Mouse (Mus musculus) heart, postnatal 14 days (tissue): ENCODE data around the gene Tgm2. TPM values are rescaled to one million over a fixed set of nuclear protein-coding genes. Genes with fewer than 3 reads are reported as not detected.
A peak's percentile ranks its signal among the peaks of the same experiment; 100 is the strongest.

ENCODE experiments used
- DNase-seq, 2 experiments: peaks; one replicate each; pipeline ENCODE4 v3.0.0; 2021 to 2022
- intact Hi-C: fragments of 180-260 bp; cut with DNase I; formaldehyde crosslinking; loops from one replicate; pipeline ENCODE4 v1.15.1; 2025
- total RNA-seq, 2 experiments: library from RNA; stranded (reverse); gene quantifications; 2 replicates each; pipeline ENCODE4 v1.2.3; 2021

Tgm2 gene
- total RNA-seq, 2 experiments from 2014 or later: 181 to 209 TPM

- no peak for DNase-seq
- intact Hi-C loops: no loop called here
Observed at GRCm38 (mm10) chr2:158120211-158120610, 26.0 kb downstream of the Tgm2 start.

DNA sequence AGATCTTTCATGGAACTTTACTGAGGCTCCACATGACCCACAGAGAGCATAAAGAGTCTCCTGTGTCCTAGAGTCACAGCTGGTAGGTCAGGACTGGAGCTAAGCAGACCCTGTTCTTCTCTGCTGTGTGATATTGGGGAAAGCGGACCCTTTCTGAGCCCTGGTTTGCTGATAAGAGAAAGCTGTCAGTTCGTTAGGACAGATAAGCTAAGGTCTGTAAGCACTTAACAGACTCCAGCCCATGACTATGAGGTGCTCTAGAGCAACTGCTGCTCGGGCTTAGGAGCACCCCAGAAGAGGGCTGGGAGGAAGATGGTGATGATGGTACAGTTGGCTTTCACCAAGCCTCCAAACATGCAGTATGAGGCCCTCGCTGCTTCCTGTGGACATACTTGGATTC is 27.1 kb downstream of the Tgm2 start:
- no peak for DNase-seq
- intact Hi-C loops: no loop called here

DNA sequence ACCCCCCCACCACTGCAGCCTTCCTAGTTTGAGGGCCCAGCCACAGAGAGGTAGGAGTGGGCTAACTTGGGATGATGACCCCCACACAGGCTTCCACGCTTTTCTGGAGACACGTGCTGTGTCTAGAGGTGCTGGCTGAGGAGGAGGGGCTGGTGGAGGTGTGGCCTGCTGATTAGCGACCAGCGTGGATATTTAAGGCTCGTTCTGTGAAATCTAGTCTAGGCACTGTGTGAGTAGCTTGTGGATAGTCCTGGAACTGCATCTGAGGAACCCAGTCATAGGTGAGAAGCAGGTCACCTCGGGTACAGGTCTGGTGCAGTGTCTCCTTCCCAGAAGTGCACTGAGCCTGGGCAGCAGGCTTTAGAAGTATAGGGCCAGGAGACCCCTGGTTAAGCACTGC is 29.6 kb downstream of the Tgm2 start:
- DNase-seq: no peak
- intact Hi-C loops: no loop called here

- DNase-seq: no peak
- intact Hi-C loops: no loop called here
Observed at GRCm38 (mm10) chr2:158115838-158116453, 30.3 kb downstream of the Tgm2 start.

- intact Hi-C loops: no loop called here
- no peak for DNase-seq
Observed at GRCm38 (mm10) chr2:158114931-158115330, 31.3 kb downstream of the Tgm2 start.

DNA sequence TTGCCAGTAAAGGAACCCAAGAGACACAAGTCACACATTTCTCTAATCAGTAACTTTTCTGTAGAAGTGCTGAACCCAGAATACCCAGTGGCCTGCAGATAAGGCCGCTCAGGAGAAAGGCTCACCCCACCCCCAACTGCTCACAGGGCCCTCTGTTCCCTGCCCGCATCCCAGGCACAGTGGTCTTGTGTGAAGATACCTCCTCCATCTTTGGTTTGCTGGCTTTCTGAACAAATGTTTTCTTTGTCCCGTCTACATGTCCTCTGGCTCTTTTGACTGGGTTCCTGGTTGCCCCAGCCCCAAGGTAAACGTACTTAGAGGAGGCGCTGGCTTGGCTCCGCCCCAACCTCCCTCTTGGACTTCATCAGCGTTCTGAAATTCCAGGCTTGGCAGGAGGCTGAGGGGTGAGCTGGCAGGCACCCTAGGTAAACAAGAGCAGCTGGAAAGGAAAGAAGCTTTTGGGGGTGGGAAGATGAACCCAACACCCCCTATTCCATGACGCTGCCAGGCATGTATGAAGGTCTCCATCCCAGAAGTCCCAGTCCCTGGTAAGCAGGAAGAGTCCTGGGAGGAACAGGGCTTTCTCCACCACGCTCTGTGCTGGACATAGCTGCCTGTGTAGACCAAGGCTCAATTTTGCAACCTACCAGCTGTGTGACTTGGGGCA is 32.5 kb downstream of the Tgm2 start:
- DNase-seq: peak; percentile 77 to 88
- intact Hi-C loops: no loop called here

- peak in 1 of 2 experiments; percentile 34 for DNase-seq
- intact Hi-C loops: no loop called here
Observed at GRCm38 (mm10) chr2:158109516-158109915, 36.7 kb downstream of the Tgm2 start.

- intact Hi-C loops: loop anchor here (1.0 to 2.0 kb wide), 3 partner anchors 39 to 97 kb away; partner anchors contain the start of gene Tgm2
- DNase-seq: peak; percentile 65 to 75
Observed at GRCm38 (mm10) chr2:158106947-158107587, 39.2 kb downstream of the Tgm2 start.

DNA sequence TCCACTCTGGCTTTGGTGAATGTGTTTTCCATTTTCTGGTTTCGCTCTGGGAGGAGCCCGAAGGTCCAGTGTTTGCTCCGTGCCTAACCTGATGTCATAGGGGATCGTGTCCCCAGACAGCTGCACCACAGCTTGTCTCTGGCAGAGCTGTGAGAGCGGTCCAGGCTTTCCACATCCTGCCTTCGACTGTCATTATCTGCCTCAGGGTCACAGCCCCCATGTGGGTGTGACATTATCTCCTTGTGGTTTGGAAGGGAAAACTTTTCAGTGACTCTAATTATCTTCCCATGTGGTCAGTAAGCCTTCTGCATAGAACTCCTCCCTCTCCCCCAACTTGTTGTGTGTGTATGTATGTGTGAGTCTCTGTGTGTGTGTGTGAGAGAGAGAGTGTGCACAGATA is 40.6 kb downstream of the Tgm2 start:
- intact Hi-C loops: loop anchor here (2.0 kb wide), 1 partner anchor 75 kb away; no protein-coding TSS in a partner anchor
- DNase-seq: no peak

DNA sequence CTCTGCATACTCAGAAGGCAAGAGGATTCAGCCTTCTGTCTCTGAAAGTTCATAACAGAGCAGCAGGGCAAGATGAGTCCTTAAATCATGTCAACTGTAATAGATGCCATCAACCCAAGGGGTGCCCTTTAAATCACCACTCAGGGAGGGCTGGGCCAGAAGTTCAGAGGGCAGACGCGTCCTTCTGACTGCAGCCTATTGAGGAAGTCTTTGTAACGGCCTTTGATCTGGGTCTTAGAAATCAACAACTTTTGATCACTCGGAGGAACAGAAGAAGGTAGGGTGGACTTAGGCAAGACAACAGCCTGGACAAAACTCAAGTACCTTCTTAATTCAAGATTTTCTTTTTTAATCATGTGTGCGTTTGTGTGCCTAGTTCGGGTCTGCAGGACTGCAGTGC is 41.3 kb downstream of the Tgm2 start:
- intact Hi-C loops: no loop called here
- DNase-seq: no peak

DNA sequence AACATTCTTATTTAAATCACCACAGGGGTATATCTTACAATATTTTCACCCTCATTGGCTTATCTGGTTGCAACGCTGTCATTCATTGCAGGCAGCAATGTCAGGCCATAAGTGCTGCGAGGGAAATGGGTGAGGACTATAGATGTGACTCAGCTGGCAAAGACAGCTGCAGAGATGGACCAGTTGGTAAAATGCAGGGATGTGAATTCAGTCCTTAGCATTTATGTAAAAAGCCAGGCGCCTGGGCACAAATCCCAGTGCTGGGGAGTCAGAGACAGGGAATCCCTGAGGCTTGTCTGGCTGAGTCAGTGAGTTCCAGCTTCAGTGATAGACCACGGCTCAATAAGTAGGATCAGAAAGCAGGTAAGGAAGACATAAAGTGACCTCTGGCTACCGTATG is 44.5 kb downstream of the Tgm2 start:
- intact Hi-C loops: no loop called here

GRCm38 (mm10) chr2:158099537-158099936 is 46.7 kb downstream of the Tgm2 start:
- intact Hi-C loops: no loop called here
- no peak for DNase-seq

More for the DNA sequence above, 44.5 kb downstream of the Tgm2 start:
- no peak for DNase-seq

- intact Hi-C loops: no loop called here
- no peak for DNase-seq
Observed at GRCm38 (mm10) chr2:158098730-158099129, 47.5 kb downstream of the Tgm2 start.

DNA sequence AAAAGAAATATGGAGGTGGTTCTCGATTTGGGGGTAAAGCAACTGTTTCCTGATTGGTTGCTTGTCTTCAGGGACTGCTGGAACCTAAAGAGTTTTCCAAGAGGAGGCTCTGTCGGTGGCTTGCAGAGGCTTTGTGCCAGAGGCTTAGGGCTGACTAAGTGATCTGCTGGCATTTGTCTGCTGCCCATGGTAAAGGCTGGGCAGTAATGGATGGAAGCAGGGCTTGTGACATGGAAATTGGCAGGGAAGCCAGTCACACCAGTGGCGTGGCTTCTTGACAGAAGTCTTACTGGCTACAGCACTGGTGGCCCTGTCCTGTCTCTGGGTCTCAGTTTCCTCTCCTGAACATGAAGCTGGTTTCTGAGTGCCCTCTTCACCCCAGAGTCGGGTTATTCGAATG is 49.2 kb downstream of the Tgm2 start:
- intact Hi-C loops: no loop called here
- DNase-seq: no peak

DNA sequence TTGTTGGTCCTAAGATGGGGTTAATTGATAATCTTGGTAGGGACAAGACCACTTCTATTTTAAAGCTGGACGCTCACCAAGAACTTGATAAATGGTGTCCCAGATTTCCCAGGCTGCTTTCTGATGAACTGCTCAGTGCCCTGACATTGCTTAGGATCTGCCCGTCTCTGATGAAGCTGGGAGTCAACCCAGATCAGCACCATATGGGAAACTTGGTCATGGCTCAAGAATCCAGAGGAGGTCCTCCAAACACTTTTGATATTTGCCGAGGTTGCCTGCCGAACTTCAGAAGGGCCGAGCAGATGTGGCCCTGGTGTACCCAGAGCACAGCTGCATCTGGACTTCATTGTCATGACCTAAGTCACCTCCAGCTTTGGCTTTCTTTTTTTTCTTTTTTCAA is 51.4 kb downstream of the Tgm2 start:
- peak in 1 of 2 experiments; percentile 18 for DNase-seq
- intact Hi-C loops: no loop called here

- intact Hi-C loops: no loop called here
- peak; percentile 26 to 40 for DNase-seq
Observed at GRCm38 (mm10) chr2:158094300-158094699, 51.9 kb downstream of the Tgm2 start.

GRCm38 (mm10) chr2:158093345-158093744 is 52.9 kb downstream of the Tgm2 start:
- intact Hi-C loops: no loop called here
- DNase-seq: peak in 1 of 2 experiments; percentile 30

GRCm38 (mm10) chr2:158090096-158090495 is 56.1 kb downstream of the Tgm2 start:
- intact Hi-C loops: no loop called here
- DNase-seq: no peak

- intact Hi-C loops: no loop called here
- no peak for DNase-seq
Observed at GRCm38 (mm10) chr2:158084486-158084885, 61.8 kb downstream of the Tgm2 start.

- DNase-seq: no peak
- intact Hi-C loops: no loop called here
Observed at GRCm38 (mm10) chr2:158080622-158081241, 65.5 kb downstream of the Tgm2 start.

DNA sequence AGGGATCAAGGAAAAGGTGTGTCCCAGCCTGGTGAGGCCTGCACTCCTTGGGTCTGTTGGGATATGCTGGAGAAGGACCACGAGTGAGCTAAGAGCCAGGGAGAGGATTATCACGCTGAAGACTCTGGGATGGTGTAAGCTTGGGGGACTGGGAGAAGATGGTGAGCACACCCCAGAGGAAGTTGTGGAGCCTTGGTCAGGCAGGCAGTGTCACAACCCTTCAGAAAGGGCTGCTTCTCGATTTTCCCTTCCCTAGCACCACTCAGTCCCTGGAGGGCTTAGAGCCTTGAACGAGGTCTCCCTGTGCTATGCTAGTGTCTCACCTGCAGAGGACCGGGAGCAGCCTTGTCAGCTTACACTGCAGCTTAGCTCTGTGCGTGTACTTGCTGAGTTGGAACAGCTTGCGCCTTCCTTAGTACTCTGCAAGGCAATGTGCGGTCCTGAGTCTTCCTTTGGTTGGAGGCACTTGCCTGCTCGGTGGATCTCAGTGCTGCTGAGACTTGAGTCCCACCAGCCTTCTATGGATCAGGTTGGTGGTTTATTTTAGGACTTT is 66.3 kb downstream of the Tgm2 start:
- DNase-seq: no peak
- intact Hi-C loops: loop anchor here (10.0 kb wide), 1 partner anchor 265 kb away; no protein-coding TSS in a partner anchor
